Mouse (Mus musculus) forebrain, postnatal 0 days (tissue): Measurements from ENCODE around the gene Gpc2. TPM values are rescaled to one million over a fixed set of nuclear protein-coding genes. Genes with fewer than 3 reads are reported as not detected.

Experiments used
- ATAC-seq: fragments of 200-750 bp; cut with Nextera tagmentation; 2 replicates; pipeline ENCODE4 v1.8.0; 2017; ENCODE audit warnings: mild to moderate bottlenecking, moderate library complexity
- DNase-seq: peaks from one replicate; pipeline ENCODE4 v3.0.0-alpha.2; 2015
- H3K27ac ChIP-seq: fragments of 300-500 bp; sonication (generic); 2 replicates; pipeline ENCODE4 v1.5.1; 2014; ENCODE audit warnings: low read depth, mild to moderate bottlenecking, antibody characterized with exemption, low read length, moderate library complexity, mixed read lengths
- H3K27me3 ChIP-seq: fragments of 300-500 bp; sonication (generic); 2 replicates; pipeline ENCODE4 v1.6.1; 2014; ENCODE audit warnings: mild to moderate bottlenecking, low read length, mixed read lengths; ENCODE audit not compliant: insufficient read depth
- H3K36me3 ChIP-seq: fragments of 300-500 bp; sonication (generic); 2 replicates; pipeline ENCODE4 v1.6.1; 2014; ENCODE audit warnings: mild to moderate bottlenecking, moderate library complexity; ENCODE audit not compliant: insufficient read depth
- H3K4me1 ChIP-seq: fragments of 300-500 bp; sonication (generic); 2 replicates; pipeline ENCODE4 v1.6.1; 2014; ENCODE audit warnings: antibody characterized with exemption; ENCODE audit not compliant: insufficient read depth
- H3K4me2 ChIP-seq: fragments of 300-500 bp; sonication (generic); 2 replicates; pipeline ENCODE4 v1.6.1; 2014; ENCODE audit warnings: low read depth, mild to moderate bottlenecking, moderate library complexity
- H3K4me3 ChIP-seq: fragments of 300-500 bp; sonication (generic); 2 replicates; pipeline ENCODE4 v1.5.1; 2014; ENCODE audit warnings: low read depth, low read length, mixed read lengths
- H3K9ac ChIP-seq: fragments of 300-500 bp; sonication (generic); 2 replicates; pipeline ENCODE4 v1.6.1; 2014; ENCODE audit warnings: mild to moderate bottlenecking
- H3K9me3 ChIP-seq: fragments of 300-500 bp; sonication (generic); 2 replicates; pipeline ENCODE4 v1.6.1; 2016; ENCODE audit warnings: low read length
- CTCF ChIP-seq: sonication (generic); IDR thresholded peaks from 2 replicates; pipeline ENCODE4 v1.5.1; 2016; ENCODE audit warnings: antibody characterized with exemption, control low read depth, low read depth
- WGBS: fragments of 180-500 bp; shearing (Covaris S2); extraction: QIAGEN DNeasy Blood & Tissue Kit; methylation state at CpG from one replicate; pipeline ENCODE4 v1.1.7; 2014; 5-methylcytosine and 5-hydroxymethylcytosine counted together
- polyA plus RNA-seq: library from polyadenylated mRNA; unstranded; fragments of >200 nt; fragmentation: Nextera tagmentation; extraction: Ambion mirVana; gene quantifications from 2 replicates; pipeline ENCODE4 v1.2.1, GENCODE M21; 2015
- total RNA-seq: library from RNA; depleted of rRNA; stranded (reverse); fragments of >200 nt; gene quantifications from 2 replicates; pipeline ENCODE4 v1.2.3, GENCODE M21; 2014

The Gpc2 gene
- total and polyA plus RNA-seq, 2 experiments from 2014 or later: 62.0 to 170 TPM

- no peaks in the 10 kb centered on the region for H3K27me3 ChIP-seq
- peaks cover 40% of the 10 kb centered on the region for H3K36me3 ChIP-seq
- 95% methylated on average over 4 of the region's 4 CpGs for WGBS
- H3K9ac ChIP-seq: no peak overlapping the region
- no peak overlapping the region for H3K4me3 ChIP-seq
- peaks cover 6% of the 10 kb centered on the region for H3K4me1 ChIP-seq
- H3K9me3 ChIP-seq: no peaks in the 10 kb centered on the region
- H3K4me2 ChIP-seq: no peak overlapping the region
- TF ChIP-seq CTCF: no peak
- ATAC-seq (no peak), DNase-seq (no peak)
- H3K27ac ChIP-seq: no peak overlapping the region
Measured at GRCm38 (mm10) chr5:138257585-138257978, 22.2 kb downstream of the Gpc2 start.

DNA sequence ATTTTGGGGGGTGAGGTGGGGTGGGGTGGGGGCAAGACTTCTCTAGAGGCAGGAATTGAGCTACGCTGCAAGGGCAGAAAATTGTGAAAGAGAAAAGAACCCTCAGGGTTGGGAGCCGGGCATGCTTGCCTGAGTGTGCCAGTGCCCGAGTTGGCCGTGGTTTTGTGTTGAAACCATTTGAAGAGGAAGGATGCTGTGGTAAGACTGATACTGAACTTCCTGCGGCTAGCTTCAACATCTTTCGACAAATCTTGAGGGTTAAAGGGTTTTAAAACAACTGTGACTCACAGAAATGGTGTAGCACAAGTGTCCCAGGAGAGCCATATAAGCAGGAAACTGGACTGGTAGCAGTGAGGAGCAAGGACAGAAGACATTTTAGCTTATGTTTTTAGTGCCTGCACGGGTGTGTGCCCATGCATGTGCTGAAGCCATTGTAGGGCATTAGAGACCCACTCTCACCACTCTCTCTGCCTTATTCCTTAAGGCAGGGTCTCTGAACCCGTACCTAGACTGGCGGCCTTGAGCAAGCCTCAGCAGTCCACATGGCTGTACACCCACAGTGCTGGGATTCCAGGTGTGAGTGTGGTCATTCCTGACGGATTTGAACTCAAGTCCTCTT, 22.7 kb downstream of the Gpc2 start:
- Histone ChIP-seq H3K9me3 (no peaks in the 10 kb centered on the region), H3K4me3 (no peak overlapping the region), H3K9ac (no peak overlapping the region), H3K27me3 (no peaks in the 10 kb centered on the region), H3K27ac (no peak overlapping the region), H3K36me3 (peaks cover 38% of the 10 kb centered on the region), H3K4me1 (peaks cover 5% of the 10 kb centered on the region), H3K4me2 (no peak overlapping the region)
- WGBS: 91% methylated on average over 10 of the region's 10 CpGs
- ATAC-seq (no peak), DNase-seq (no peak)
- TF ChIP-seq CTCF: no peak

DNA sequence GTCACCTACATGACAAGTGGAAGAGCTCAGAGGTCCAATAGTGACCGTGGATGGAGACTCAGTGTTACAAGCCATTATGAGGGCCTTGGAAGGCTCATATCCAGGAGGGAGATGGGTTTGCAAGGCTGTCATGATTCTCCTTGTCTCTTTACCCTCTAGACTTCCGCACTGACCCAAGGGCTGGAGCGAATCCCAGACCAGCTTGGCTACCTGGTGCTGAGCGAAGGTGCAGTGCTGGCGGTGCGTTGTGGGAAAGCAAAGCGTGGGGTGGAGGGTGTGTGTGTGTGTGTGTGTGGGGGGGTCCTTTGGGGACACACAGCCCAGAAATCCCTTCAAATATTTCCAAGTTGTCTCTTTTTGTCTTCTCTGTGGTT, 23.7 kb downstream of the Gpc2 start:
- no peaks in the 10 kb centered on the region for H3K9me3 ChIP-seq
- no peaks in the 10 kb centered on the region for H3K27me3 ChIP-seq
- no peak for TF ChIP-seq CTCF
- H3K4me3 ChIP-seq: peak overlapping the region; percentile 69
- H3K27ac ChIP-seq: peak overlapping the region; percentile 88
- H3K9ac ChIP-seq: peak overlapping the region; percentile 80
- H3K36me3 ChIP-seq: peaks cover 28% of the 10 kb centered on the region
- 15% methylated on average over 7 of the region's 7 CpGs for WGBS
- no peak for DNase-seq
- ATAC-seq: no peak
- peaks cover 5% of the 10 kb centered on the region for H3K4me1 ChIP-seq
- H3K4me2 ChIP-seq: peak overlapping the region; percentile 75

DNA sequence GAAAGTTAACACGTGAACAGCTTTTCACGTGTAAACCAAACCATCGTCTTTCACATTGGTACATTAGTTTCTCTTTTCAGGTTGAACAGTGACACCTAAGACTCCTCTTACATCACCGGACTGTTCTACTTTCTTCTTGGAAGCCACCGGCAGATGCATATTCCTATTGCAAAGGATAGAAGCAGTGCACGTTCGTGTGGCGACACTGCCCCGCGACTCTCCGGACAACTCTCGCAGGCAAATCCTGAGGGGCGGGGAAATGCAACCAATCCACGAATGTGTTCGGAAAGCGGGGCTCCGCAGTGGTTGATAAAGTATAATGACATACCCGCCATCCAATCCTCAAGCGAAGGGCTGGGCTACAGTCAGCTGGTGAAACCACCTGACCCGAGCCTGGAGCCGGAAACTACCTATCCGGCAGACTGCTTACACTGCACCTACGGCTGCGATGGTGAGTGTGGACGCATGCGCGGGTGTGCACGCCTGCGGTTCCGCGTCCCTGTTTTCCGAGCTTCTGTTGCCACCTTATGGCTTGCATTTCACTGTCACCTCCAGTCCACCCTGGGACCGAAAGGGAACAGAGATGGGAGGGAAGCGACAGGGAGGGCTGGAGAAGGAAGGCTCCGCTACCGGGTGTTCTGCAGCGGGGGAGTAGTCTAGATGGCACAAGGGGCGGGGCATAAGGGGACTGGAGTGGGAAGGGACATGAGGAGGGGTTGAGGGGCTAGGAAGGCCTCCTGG, 24.3 kb downstream of the Gpc2 start, which contains the start of gene Lamtor4:
Gene Lamtor4 (plus strand): TSS at position 130 of the 741 bp plus-strand sequence.
- Histone ChIP-seq H3K27me3 (no peaks in the 10 kb centered on the region), H3K27ac (peak within 1 kb of the TSS; percentile 88), H3K4me3 (peak within 1 kb of the TSS; percentile 69), H3K36me3 (peaks cover 22% of the 10 kb centered on the region), H3K9ac (peak within 1 kb of the TSS; percentile 80), H3K4me2 (peak within 1 kb of the TSS; percentile 75), H3K4me1 (peaks cover 5% of the 10 kb centered on the region), H3K9me3 (no peaks in the 10 kb centered on the region)
- DNase-seq: peak; percentile 96
- ATAC-seq: peak; percentile 100
- peak; percentile 51 for TF ChIP-seq CTCF
- WGBS: under 1% methylated on average over 38 of the region's 38 CpGs

DNA sequence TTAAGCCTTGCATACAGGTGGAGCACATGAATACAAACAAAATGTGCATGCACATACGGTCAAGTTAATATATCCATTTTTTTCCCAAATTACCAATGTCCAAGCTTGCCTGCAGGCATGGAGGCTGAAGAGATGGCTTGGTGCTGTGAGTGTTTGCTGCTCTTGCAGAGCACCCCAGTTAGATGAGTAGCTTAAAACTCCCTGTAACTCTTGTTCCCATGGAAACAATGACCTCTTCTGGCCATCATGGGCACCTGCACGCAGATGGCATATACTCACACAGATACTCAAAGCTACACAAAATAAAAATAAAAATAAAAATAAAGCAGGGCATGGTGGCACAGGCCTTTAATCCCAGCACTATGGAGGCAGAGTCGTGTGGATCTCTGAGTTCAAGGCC, 26.7 kb downstream of the Gpc2 start:
- no peak for DNase-seq
- peaks cover 5% of the 10 kb centered on the region for H3K4me1 ChIP-seq
- no peak overlapping the region for H3K4me3 ChIP-seq
- no peaks in the 10 kb centered on the region for H3K9me3 ChIP-seq
- H3K4me2 ChIP-seq: no peak overlapping the region
- H3K27ac ChIP-seq: no peak overlapping the region
- TF ChIP-seq CTCF: no peak
- no peaks in the 10 kb centered on the region for H3K27me3 ChIP-seq
- no peaks in the 10 kb centered on the region for H3K36me3 ChIP-seq
- 94% methylated on average over 3 of the region's 3 CpGs for WGBS
- no peak for ATAC-seq
- no peak overlapping the region for H3K9ac ChIP-seq

DNA sequence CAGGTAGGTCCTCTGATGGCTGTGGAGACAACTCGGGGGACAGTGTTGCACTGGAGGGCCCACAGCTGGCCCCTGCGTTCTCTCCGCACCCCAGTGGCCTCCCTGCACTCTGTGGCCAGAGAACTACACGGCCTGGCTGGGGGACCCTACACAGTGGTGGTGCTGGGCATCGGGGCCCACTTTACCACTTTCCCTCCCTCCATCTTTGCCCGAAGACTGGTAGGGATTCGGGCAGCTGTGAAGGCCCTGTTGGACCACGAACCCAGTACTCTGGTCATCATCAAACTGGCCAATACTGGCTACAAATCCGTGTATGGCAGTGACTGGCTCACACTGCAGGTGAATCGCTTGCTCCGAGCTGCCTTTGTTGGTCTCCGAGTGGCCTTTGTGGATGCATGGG, 28.7 kb downstream of the Gpc2 start:
- no peak overlapping the region for H3K9ac ChIP-seq
- H3K36me3 ChIP-seq: no peaks in the 10 kb centered on the region
- no peak overlapping the region for H3K27ac ChIP-seq
- no peaks in the 10 kb centered on the region for H3K9me3 ChIP-seq
- no peaks in the 10 kb centered on the region for H3K27me3 ChIP-seq
- peaks cover 5% of the 10 kb centered on the region for H3K4me1 ChIP-seq
- no peak for DNase-seq
- H3K4me3 ChIP-seq: no peak overlapping the region
- no peak for TF ChIP-seq CTCF
- ATAC-seq: no peak
- WGBS: 86% methylated on average over 12 of the region's 12 CpGs
- no peak overlapping the region for H3K4me2 ChIP-seq

- no peak overlapping the region for H3K4me3 ChIP-seq
- H3K4me1 ChIP-seq: no peaks in the 10 kb centered on the region
- 61% methylated on average over 2 of the region's 2 CpGs for WGBS
- no peaks in the 10 kb centered on the region for H3K36me3 ChIP-seq
- no peak overlapping the region for H3K4me2 ChIP-seq
- no peaks in the 10 kb centered on the region for H3K9me3 ChIP-seq
- H3K9ac ChIP-seq: no peak overlapping the region
- no peak for TF ChIP-seq CTCF
- H3K27me3 ChIP-seq: no peaks in the 10 kb centered on the region
- ATAC-seq (no peak), DNase-seq (no peak)
- no peak overlapping the region for H3K27ac ChIP-seq
Measured at GRCm38 (mm10) chr5:138241511-138241910, 38.3 kb downstream of the Gpc2 start.
